Mouse (Mus musculus) ES-E14 (cell line): ENCODE data around the gene Chmp4b.

Experiments used
- CHD2 ChIP-seq: IDR thresholded peaks from 2 replicates; pipeline ENCODE4 v1.6.1; 2014; ENCODE audit warnings: mild to moderate bottlenecking, low read depth, low read length, inconsistent platforms
- MAFK ChIP-seq: IDR thresholded peaks from 2 replicates; pipeline ENCODE4 v1.6.1; 2014; ENCODE audit warnings: mild to moderate bottlenecking, low read depth, low read length, inconsistent platforms; ENCODE audit not compliant: insufficient read depth
- ZNF384 ChIP-seq: IDR thresholded peaks from 2 replicates; pipeline ENCODE4 v1.6.1; 2012; ENCODE audit warnings: low read depth, low read length, inconsistent platforms

GRCm38 (mm10) chr2:154648086-154648485 lies 3.4 kb upstream of the Chmp4b start:
- no peak; the same call in 1 of the 2 replicates for TF ChIP-seq CHD2
- no peak for TF ChIP-seq ZNF384
- no peak for TF ChIP-seq MAFK
